Mouse (Mus musculus) ES-Bruce4 (cell line): ENCODE measurements at regions not wholly inside any gene's neighbourhood (a gene's known extent, or its start where the extent isn't known, plus 50 kb on each side); places are given as distances from the start of the nearest gene placed in this dataset.

Experiments used
- H3K27ac ChIP-seq: 2 replicates; pipeline ENCODE4 v1.5.1; 2012; ENCODE audit warnings: low read length, inconsistent platforms; ENCODE audit not compliant: insufficient read depth
- H3K27me3 ChIP-seq: 2 replicates; pipeline ENCODE4 v1.6.1; 2012; ENCODE audit warnings: mild to moderate bottlenecking, low read length, inconsistent platforms; ENCODE audit not compliant: control insufficient read depth, poor library complexity, insufficient read depth, severe bottlenecking
- H3K36me3 ChIP-seq: 2 replicates; pipeline ENCODE4 v1.6.1; 2012; ENCODE audit warnings: inconsistent platforms, mild to moderate bottlenecking, low read length, moderate library complexity; ENCODE audit not compliant: control insufficient read depth, poor library complexity, insufficient read depth, severe bottlenecking
- H3K4me1 ChIP-seq: one replicate; pipeline ENCODE4 v1.8.1; 2011; ENCODE audit warnings: low read length; ENCODE audit not compliant: control insufficient read depth, insufficient read depth
- H3K4me3 ChIP-seq: 2 replicates; pipeline ENCODE4 v1.5.1; 2011; ENCODE audit warnings: low read depth, mild to moderate bottlenecking, low read length
- H3K9ac ChIP-seq: 2 replicates; pipeline ENCODE4 v1.6.1; 2012; ENCODE audit warnings: low read depth, mild to moderate bottlenecking, inconsistent platforms; ENCODE audit not compliant: poor library complexity, severe bottlenecking
- H3K9me3 ChIP-seq: replicated peaks from 2 replicates; pipeline ENCODE4 v1.6.1; 2012; ENCODE audit warnings: mild to moderate bottlenecking, low read length, inconsistent platforms; ENCODE audit not compliant: control insufficient read depth, poor library complexity, insufficient read depth, severe bottlenecking
- CTCF ChIP-seq: IDR thresholded peaks from one replicate; pipeline ENCODE4 v1.8.1; 2011; ENCODE audit warnings: low read depth, low read length
- EP300 ChIP-seq: IDR thresholded peaks from 2 replicates; pipeline ENCODE4 v1.6.1; 2011; ENCODE audit warnings: low read depth, low read length; ENCODE audit not compliant: insufficient read depth
- POLR2A ChIP-seq: IDR thresholded peaks from one replicate; pipeline ENCODE4 v1.8.1; 2011; ENCODE audit warnings: low read length; ENCODE audit not compliant: insufficient read depth

- Histone ChIP-seq H3K4me1 (no peaks in the 10 kb centered on the region), H3K27me3 (no peaks in the 10 kb centered on the region), H3K9me3 (no peaks in the 10 kb centered on the region), H3K36me3 (no peaks in the 10 kb centered on the region), H3K4me3 (no peak overlapping the region), H3K9ac (no peak overlapping the region), H3K27ac (no peak overlapping the region)
- TF ChIP-seq CTCF (no peak), EP300 (no peak), POLR2A (no peak)
Observed at GRCm38 (mm10) chr17:45943244-45943643, 88.9 kb downstream of the Vegfa start.

- Histone ChIP-seq H3K27me3 (no peaks in the 10 kb centered on the region), H3K36me3 (no peaks in the 10 kb centered on the region), H3K27ac (no peak overlapping the region), H3K4me1 (no peaks in the 10 kb centered on the region), H3K4me3 (no peak overlapping the region), H3K9ac (no peak overlapping the region), H3K9me3 (no peaks in the 10 kb centered on the region)
- no peak for TF ChIP-seq CTCF
- TF ChIP-seq EP300: no peak
- TF ChIP-seq POLR2A: no peak
Observed at GRCm38 (mm10) chr17:45941890-45942375, 90.2 kb downstream of the Vegfa start.

DNA sequence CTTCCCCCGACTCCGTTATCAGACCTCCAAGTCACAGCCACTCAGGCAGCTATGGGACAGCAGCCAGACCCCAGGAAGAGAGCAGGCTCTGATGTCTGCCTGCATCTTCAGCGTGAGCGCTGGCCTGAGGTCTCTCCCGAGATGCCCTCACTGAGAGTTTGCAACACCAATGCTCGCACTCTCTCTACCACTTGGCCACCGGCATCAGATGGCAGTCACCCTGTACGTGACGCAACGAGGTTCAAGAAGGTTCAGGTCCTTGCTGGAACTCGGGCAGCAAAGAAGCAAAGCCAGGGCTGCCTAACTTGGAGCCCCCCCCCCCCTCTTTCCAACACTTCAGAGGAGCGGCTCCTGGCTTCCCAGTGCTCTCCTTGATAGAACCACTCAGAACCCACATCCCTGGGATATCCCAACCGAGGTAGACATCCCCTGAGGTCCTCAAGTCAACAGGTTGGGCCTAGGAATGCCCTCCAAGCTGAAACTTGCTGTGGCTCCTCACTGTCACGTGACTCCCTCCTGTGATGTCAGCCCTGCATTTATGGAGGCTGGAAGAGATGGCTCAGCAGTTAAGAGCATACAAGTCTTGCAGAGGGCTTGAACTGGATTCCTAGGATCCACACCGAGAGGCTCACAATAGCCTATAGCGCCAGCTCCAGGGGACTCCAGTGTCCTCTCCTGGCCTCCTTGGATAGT, 91.9 kb downstream of the Vegfa start:
- TF ChIP-seq EP300: no peak
- no peak for TF ChIP-seq POLR2A
- no peak for TF ChIP-seq CTCF
- Histone ChIP-seq H3K27ac (no peak overlapping the region), H3K4me3 (no peak overlapping the region), H3K36me3 (no peaks in the 10 kb centered on the region), H3K4me1 (no peaks in the 10 kb centered on the region), H3K27me3 (no peaks in the 10 kb centered on the region), H3K9me3 (no peaks in the 10 kb centered on the region), H3K9ac (no peak overlapping the region)

DNA sequence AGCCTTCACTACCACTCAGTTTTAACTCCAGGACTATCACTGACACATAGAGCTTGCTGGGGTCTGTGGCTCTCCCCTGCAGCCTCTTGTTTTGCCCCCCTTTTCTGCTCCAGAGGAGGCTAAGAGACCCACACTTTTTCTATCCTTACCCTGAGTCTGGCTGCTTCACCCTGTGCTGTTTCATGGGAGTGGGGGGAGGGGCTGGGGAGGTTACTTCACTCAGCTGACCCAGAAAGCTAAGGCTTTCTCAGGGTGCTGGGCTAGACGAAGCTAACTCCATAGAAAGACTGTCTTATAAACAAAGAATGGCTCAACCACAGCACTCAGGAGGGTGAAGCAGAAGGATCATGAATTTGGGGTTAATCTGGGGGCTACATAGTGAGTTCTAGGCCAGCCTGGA, 93.9 kb downstream of the Vegfa start:
- Histone ChIP-seq H3K4me1 (no peaks in the 10 kb centered on the region), H3K27me3 (no peaks in the 10 kb centered on the region), H3K9me3 (no peaks in the 10 kb centered on the region), H3K9ac (no peak overlapping the region), H3K4me3 (no peak overlapping the region), H3K36me3 (no peaks in the 10 kb centered on the region), H3K27ac (no peak overlapping the region)
- TF ChIP-seq CTCF: no peak
- no peak for TF ChIP-seq POLR2A
- TF ChIP-seq EP300: no peak

DNA sequence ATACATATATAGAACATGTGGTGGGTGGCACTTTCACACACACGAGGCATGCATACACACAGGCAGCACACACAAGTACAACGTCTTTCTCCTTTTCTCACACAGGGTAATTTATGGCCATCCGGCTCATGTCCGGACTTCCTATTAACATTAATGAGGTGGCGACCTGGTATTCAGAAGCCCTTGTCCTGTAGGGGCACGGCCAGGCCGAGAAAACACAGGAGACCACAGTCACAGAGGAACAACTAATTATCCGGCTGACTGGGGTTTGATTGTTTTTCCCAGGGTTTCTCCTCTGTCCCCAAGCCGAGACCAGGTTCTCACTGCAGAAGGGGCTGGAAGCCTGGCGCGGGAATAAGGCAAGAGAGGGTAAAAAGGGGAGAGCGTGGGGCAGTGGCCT, 95.6 kb downstream of the Vegfa start:
- Histone ChIP-seq H3K4me1 (no peaks in the 10 kb centered on the region), H3K27ac (no peak overlapping the region), H3K9me3 (no peaks in the 10 kb centered on the region), H3K27me3 (no peaks in the 10 kb centered on the region), H3K36me3 (no peaks in the 10 kb centered on the region), H3K9ac (no peak overlapping the region), H3K4me3 (no peak overlapping the region)
- TF ChIP-seq EP300 (no peak), POLR2A (no peak), CTCF (no peak)

GRCm38 (mm10) chr17:45935291-45935690, 96.9 kb downstream of the Vegfa start:
- Histone ChIP-seq H3K27me3 (no peaks in the 10 kb centered on the region), H3K36me3 (no peaks in the 10 kb centered on the region), H3K9ac (no peak overlapping the region), H3K27ac (no peak overlapping the region), H3K9me3 (no peaks in the 10 kb centered on the region), H3K4me3 (no peak overlapping the region), H3K4me1 (no peaks in the 10 kb centered on the region)
- TF ChIP-seq POLR2A (no peak), CTCF (no peak)
